Mouse (Mus musculus): ENCODE results near the gene Fads6.

Fads6 gene

GRCm38 (mm10) chr11:115297214-115297826, at the start of gene Fads6:
TSS of gene Fads6 (minus strand) at chr11:115297663.
- in situ Hi-C loops (cut with MboI; ENCODE audit: low pct_unique_long_range_greater_than_20kb in 1 of 2, low sequenced_read_pairs in 2 of 2, unreplicated experiment in 1 of 2) = no loop called here

GRCm38 (mm10) chr11:115345515-115345914, 48.1 kb upstream of the Fads6 start:
- in situ Hi-C loops (cut with MboI; ENCODE audit: low pct_unique_long_range_greater_than_20kb in 1 of 2, low sequenced_read_pairs in 2 of 2, unreplicated experiment in 1 of 2) = no loop called here

- in situ Hi-C loops (cut with MboI; ENCODE audit: low pct_unique_long_range_greater_than_20kb in 1 of 2, low sequenced_read_pairs in 2 of 2, unreplicated experiment in 1 of 2) = no loop called here
Observed at GRCm38 (mm10) chr11:115344967-115345366, 47.5 kb upstream of the Fads6 start.

GRCm38 (mm10) chr11:115341866-115342265, 44.4 kb upstream of the Fads6 start:
- in situ Hi-C loops (cut with MboI; ENCODE audit: low pct_unique_long_range_greater_than_20kb in 1 of 2, low sequenced_read_pairs in 2 of 2, unreplicated experiment in 1 of 2) = no loop called here

GRCm38 (mm10) chr11:115341246-115341645, 43.8 kb upstream of the Fads6 start:
- in situ Hi-C loops (cut with MboI; ENCODE audit: low pct_unique_long_range_greater_than_20kb in 1 of 2, low sequenced_read_pairs in 2 of 2, unreplicated experiment in 1 of 2) = no loop called here

- in situ Hi-C loops (cut with MboI; ENCODE audit: low pct_unique_long_range_greater_than_20kb in 1 of 2, low sequenced_read_pairs in 2 of 2, unreplicated experiment in 1 of 2) = no loop called here
Observed at GRCm38 (mm10) chr11:115337826-115338225, 40.4 kb upstream of the Fads6 start.

- in situ Hi-C loops (cut with MboI; ENCODE audit: low pct_unique_long_range_greater_than_20kb in 1 of 2, low sequenced_read_pairs in 2 of 2, unreplicated experiment in 1 of 2) = no loop called here
Observed at GRCm38 (mm10) chr11:115337350-115337749, 39.9 kb upstream of the Fads6 start.

GRCm38 (mm10) chr11:115336115-115336514, 38.7 kb upstream of the Fads6 start:
- in situ Hi-C loops (cut with MboI; ENCODE audit: low pct_unique_long_range_greater_than_20kb in 1 of 2, low sequenced_read_pairs in 2 of 2, unreplicated experiment in 1 of 2) = no loop called here

GRCm38 (mm10) chr11:115335223-115335622, 37.8 kb upstream of the Fads6 start:
- in situ Hi-C loops (cut with MboI; ENCODE audit: low pct_unique_long_range_greater_than_20kb in 1 of 2, low sequenced_read_pairs in 2 of 2, unreplicated experiment in 1 of 2) = no loop called here

- in situ Hi-C loops (cut with MboI; ENCODE audit: low pct_unique_long_range_greater_than_20kb in 1 of 2, low sequenced_read_pairs in 2 of 2, unreplicated experiment in 1 of 2) = no loop called here
Observed at GRCm38 (mm10) chr11:115334531-115334930, 37.1 kb upstream of the Fads6 start, which contains the start of gene Otop3. TSS of gene Otop3 (plus strand) at chr11:115334731.

GRCm38 (mm10) chr11:115329339-115329738, 31.9 kb upstream of the Fads6 start:
- in situ Hi-C loops (cut with MboI; ENCODE audit: low pct_unique_long_range_greater_than_20kb in 1 of 2, low sequenced_read_pairs in 2 of 2, unreplicated experiment in 1 of 2) = no loop called here

- in situ Hi-C loops (cut with MboI; ENCODE audit: low pct_unique_long_range_greater_than_20kb in 1 of 2, low sequenced_read_pairs in 2 of 2, unreplicated experiment in 1 of 2) = no loop called here
Observed at GRCm38 (mm10) chr11:115326730-115327129, 29.3 kb upstream of the Fads6 start.

- in situ Hi-C loops (cut with MboI; ENCODE audit: low pct_unique_long_range_greater_than_20kb in 1 of 2, low sequenced_read_pairs in 2 of 2, unreplicated experiment in 1 of 2) = loop anchor here in 1 of 2 experiments (5.0 kb wide), 1 partner anchor 34 kb away; no protein-coding TSS in a partner anchor
Observed at GRCm38 (mm10) chr11:115323354-115323753, 25.9 kb upstream of the Fads6 start.

GRCm38 (mm10) chr11:115321906-115322693, 24.6 kb upstream of the Fads6 start, which contains the start of gene Ush1g:
TSS of gene Ush1g (minus strand) at chr11:115322041.
- in situ Hi-C loops (cut with MboI; ENCODE audit: low pct_unique_long_range_greater_than_20kb in 1 of 2, low sequenced_read_pairs in 2 of 2, unreplicated experiment in 1 of 2) = loop anchor here in 1 of 2 experiments (5.0 kb wide), 1 partner anchor 35 kb away; no protein-coding TSS in a partner anchor

- in situ Hi-C loops (cut with MboI; ENCODE audit: low pct_unique_long_range_greater_than_20kb in 1 of 2, low sequenced_read_pairs in 2 of 2, unreplicated experiment in 1 of 2) = loop anchor here in 1 of 2 experiments (5.0 kb wide), 1 partner anchor 37 kb away; no protein-coding TSS in a partner anchor
Observed at GRCm38 (mm10) chr11:115319704-115320383, 22.4 kb upstream of the Fads6 start.

GRCm38 (mm10) chr11:115318245-115319027, 21.0 kb upstream of the Fads6 start:
- in situ Hi-C loops (cut with MboI; ENCODE audit: low pct_unique_long_range_greater_than_20kb in 1 of 2, low sequenced_read_pairs in 2 of 2, unreplicated experiment in 1 of 2) = no loop called here

GRCm38 (mm10) chr11:115317204-115317603, 19.7 kb upstream of the Fads6 start:
- in situ Hi-C loops (cut with MboI; ENCODE audit: low pct_unique_long_range_greater_than_20kb in 1 of 2, low sequenced_read_pairs in 2 of 2, unreplicated experiment in 1 of 2) = no loop called here

GRCm38 (mm10) chr11:115314249-115314648, 16.8 kb upstream of the Fads6 start:
- in situ Hi-C loops (cut with MboI; ENCODE audit: low pct_unique_long_range_greater_than_20kb in 1 of 2, low sequenced_read_pairs in 2 of 2, unreplicated experiment in 1 of 2) = no loop called here

All from mouse embryonic stem cell (cell line).